Mouse (Mus musculus) limb, embryonic 12.5 days (tissue): ENCODE data around the gene Wdfy3. TPM values are rescaled to one million over a fixed set of nuclear protein-coding genes. Genes with fewer than 3 reads are reported as not detected.

Experiments used
- ATAC-seq: fragments of 200-750 bp; cut with Nextera tagmentation; 2 replicates; pipeline ENCODE4 v1.8.0; 2017; ENCODE audit warnings: low read depth, moderate TSS enrichment; ENCODE audit not compliant: insufficient number of reproducible peaks, insufficient read depth, low FRiP score, low TSS enrichment
- H3K27ac ChIP-seq: fragments of 300-500 bp; sonication (generic); 2 replicates; pipeline ENCODE4 v1.5.1; 2016; ENCODE audit warnings: mild to moderate bottlenecking, moderate library complexity
- H3K27me3 ChIP-seq: fragments of 300-500 bp; sonication (generic); 2 replicates; pipeline ENCODE4 v1.6.1; 2016; ENCODE audit warnings: mild to moderate bottlenecking, moderate library complexity
- H3K36me3 ChIP-seq: fragments of 300-500 bp; sonication (generic); 2 replicates; pipeline ENCODE4 v1.6.1; 2016; ENCODE audit warnings: mild to moderate bottlenecking, moderate library complexity
- H3K4me1 ChIP-seq: fragments of 300-500 bp; sonication (generic); replicated peaks from 2 replicates; pipeline ENCODE4 v1.6.1; 2016
- H3K4me2 ChIP-seq: fragments of 300-500 bp; sonication (generic); 2 replicates; pipeline ENCODE4 v1.6.1; 2016; ENCODE audit warnings: mild to moderate bottlenecking, moderate library complexity
- H3K4me3 ChIP-seq: fragments of 300-500 bp; sonication (generic); replicated peaks from 2 replicates; pipeline ENCODE4 v1.5.1; 2016; ENCODE audit warnings: mild to moderate bottlenecking
- H3K9ac ChIP-seq: fragments of 300-500 bp; sonication (generic); replicated peaks from 2 replicates; pipeline ENCODE4 v1.6.1; 2016; ENCODE audit warnings: mild to moderate bottlenecking, moderate library complexity
- H3K9me3 ChIP-seq: fragments of 300-500 bp; sonication (generic); 2 replicates; pipeline ENCODE4 v1.6.1; 2016; ENCODE audit warnings: mild to moderate bottlenecking, moderate library complexity
- WGBS: fragments of 180-500 bp; shearing (Covaris S2); methylation state at CpG from one replicate; pipeline ENCODE4 v1.1.7; 2016; 5-methylcytosine and 5-hydroxymethylcytosine counted together
- polyA plus RNA-seq: library from polyadenylated mRNA; unstranded; fragments of >200 nt; fragmentation: Nextera tagmentation; extraction: Ambion mirVana; gene quantifications from 2 replicates; pipeline ENCODE4 v1.2.1, GENCODE M21; 2016

Gene Wdfy3
- polyA plus RNA-seq, 1 experiment from 2014 or later = 20.5 TPM

- H3K4me2 ChIP-seq = no peak overlapping the region
- no peak overlapping the region for H3K4me3 ChIP-seq
- WGBS = 81% methylated on average over 8 of the region's 8 CpGs
- no peak overlapping the region for H3K27ac ChIP-seq
- peaks cover 31% of the 10 kb centered on the region for H3K27me3 ChIP-seq
- ATAC-seq = no peak
- H3K9ac ChIP-seq = no peak overlapping the region
- H3K36me3 ChIP-seq = peaks cover 36% of the 10 kb centered on the region
- H3K9me3 ChIP-seq = no peaks in the 10 kb centered on the region
- H3K4me1 ChIP-seq = peaks cover 10% of the 10 kb centered on the region; the same call in 1 of the 2 replicates
These were observed 239.5 kb downstream of the Wdfy3 start for GRCm38 (mm10) chr5:101830180-101830579.

- Histone ChIP-seq H3K9ac (no peak overlapping the region), H3K4me2 (no peak overlapping the region), H3K27ac (no peak overlapping the region), H3K36me3 (peaks cover 26% of the 10 kb centered on the region), H3K4me3 (no peak overlapping the region), H3K27me3 (peaks cover 38% of the 10 kb centered on the region), H3K4me1 (peaks cover 10% of the 10 kb centered on the region; the same call in 1 of the 2 replicates), H3K9me3 (no peaks in the 10 kb centered on the region)
- no peak for ATAC-seq
- WGBS = 94% methylated on average over 3 of the region's 3 CpGs
These were observed 240.8 kb downstream of the Wdfy3 start for GRCm38 (mm10) chr5:101828932-101829331.

GRCm38 (mm10) chr5:101827477-101827876, 242.2 kb downstream of the Wdfy3 start:
- ATAC-seq = no peak
- no peak overlapping the region for H3K9ac ChIP-seq
- H3K36me3 ChIP-seq = peaks cover 15% of the 10 kb centered on the region; the same call in 1 of the 2 replicates
- no peak overlapping the region for H3K27ac ChIP-seq
- no peaks in the 10 kb centered on the region for H3K9me3 ChIP-seq
- no peak overlapping the region for H3K4me2 ChIP-seq
- 30% methylated on average over 12 of the region's 12 CpGs for WGBS
- peaks cover 11% of the 10 kb centered on the region for H3K4me1 ChIP-seq
- H3K27me3 ChIP-seq = peaks cover 51% of the 10 kb centered on the region
- H3K4me3 ChIP-seq = no peak overlapping the region

- WGBS = 7% methylated on average over 15 of the region's 15 CpGs
- ATAC-seq = no peak
- H3K4me3 ChIP-seq = no peak overlapping the region
These were observed 243.2 kb downstream of the Wdfy3 start for GRCm38 (mm10) chr5:101826531-101826970.

GRCm38 (mm10) chr5:101825111-101825911, 244.4 kb downstream of the Wdfy3 start:
- no peak overlapping the region for H3K27ac ChIP-seq

More at GRCm38 (mm10) chr5:101826531-101826970, 243.2 kb downstream of the Wdfy3 start:
- no peak overlapping the region for H3K27ac ChIP-seq
- peaks cover 59% of the 10 kb centered on the region for H3K27me3 ChIP-seq
- peaks cover 6% of the 10 kb centered on the region; the same call in 1 of the 2 replicates for H3K36me3 ChIP-seq
- H3K9ac ChIP-seq = no peak overlapping the region
- no peaks in the 10 kb centered on the region for H3K9me3 ChIP-seq
- H3K4me1 ChIP-seq = peaks cover 16% of the 10 kb centered on the region
- H3K4me2 ChIP-seq = peak overlapping the region; percentile 43

GRCm38 (mm10) chr5:101822311-101822670, 247.4 kb downstream of the Wdfy3 start:
- no peak overlapping the region for H3K27ac ChIP-seq
- H3K4me1 ChIP-seq = peaks cover 29% of the 10 kb centered on the region
- ATAC-seq = no peak
- WGBS = 40% methylated on average over 6 of the region's 6 CpGs
- H3K9ac ChIP-seq = no peak overlapping the region
- no peaks in the 10 kb centered on the region for H3K9me3 ChIP-seq
- H3K4me3 ChIP-seq = no peak overlapping the region
- no peak overlapping the region for H3K4me2 ChIP-seq
- H3K27me3 ChIP-seq = peaks cover 73% of the 10 kb centered on the region
- H3K36me3 ChIP-seq = no peaks in the 10 kb centered on the region

More at GRCm38 (mm10) chr5:101825111-101825911, 244.4 kb downstream of the Wdfy3 start:
- no peaks in the 10 kb centered on the region for H3K36me3 ChIP-seq
- peaks cover 69% of the 10 kb centered on the region for H3K27me3 ChIP-seq
- no peaks in the 10 kb centered on the region for H3K9me3 ChIP-seq
- H3K4me2 ChIP-seq = no peak overlapping the region
- no peak for ATAC-seq
- no peak overlapping the region for H3K9ac ChIP-seq
- H3K4me1 ChIP-seq = peaks cover 21% of the 10 kb centered on the region
- 35% methylated on average over 13 of the region's 13 CpGs for WGBS
- H3K4me3 ChIP-seq = no peak overlapping the region

- Histone ChIP-seq H3K4me3 (no peak overlapping the region), H3K27me3 (peaks cover 73% of the 10 kb centered on the region), H3K27ac (no peak overlapping the region), H3K4me1 (peaks cover 27% of the 10 kb centered on the region), H3K9ac (no peak overlapping the region), H3K36me3 (no peaks in the 10 kb centered on the region), H3K9me3 (no peaks in the 10 kb centered on the region), H3K4me2 (no peak overlapping the region)
- ATAC-seq = no peak
- WGBS = 62% methylated on average over 17 of the region's 17 CpGs
These were observed 248.0 kb downstream of the Wdfy3 start for GRCm38 (mm10) chr5:101821491-101822310.

- no peaks in the 10 kb centered on the region for H3K36me3 ChIP-seq
- no peak for ATAC-seq
- 69% methylated on average over 8 of the region's 8 CpGs for WGBS
- peaks cover 73% of the 10 kb centered on the region for H3K27me3 ChIP-seq
- no peak overlapping the region for H3K9ac ChIP-seq
- H3K4me2 ChIP-seq = no peak overlapping the region
- no peaks in the 10 kb centered on the region for H3K9me3 ChIP-seq
- no peak overlapping the region for H3K4me3 ChIP-seq
- H3K27ac ChIP-seq = no peak overlapping the region
- peaks cover 23% of the 10 kb centered on the region for H3K4me1 ChIP-seq
These were observed 248.7 kb downstream of the Wdfy3 start for GRCm38 (mm10) chr5:101821052-101821451.

- Histone ChIP-seq H3K4me1 (peaks cover 18% of the 10 kb centered on the region), H3K9ac (no peak overlapping the region), H3K4me2 (no peak overlapping the region), H3K27me3 (peaks cover 73% of the 10 kb centered on the region), H3K4me3 (no peak overlapping the region), H3K27ac (no peak overlapping the region), H3K36me3 (no peaks in the 10 kb centered on the region), H3K9me3 (no peaks in the 10 kb centered on the region)
- WGBS = 14% methylated on average over 7 of the region's 7 CpGs
- no peak for ATAC-seq
These were observed 249.9 kb downstream of the Wdfy3 start for GRCm38 (mm10) chr5:101819844-101820243.

GRCm38 (mm10) chr5:101819216-101819615, 250.5 kb downstream of the Wdfy3 start:
- no peak for ATAC-seq
- H3K4me2 ChIP-seq = no peak overlapping the region
- H3K9ac ChIP-seq = no peak overlapping the region
- no peaks in the 10 kb centered on the region for H3K36me3 ChIP-seq
- peaks cover 18% of the 10 kb centered on the region for H3K4me1 ChIP-seq
- peaks cover 75% of the 10 kb centered on the region for H3K27me3 ChIP-seq
- no peak overlapping the region for H3K4me3 ChIP-seq
- H3K27ac ChIP-seq = no peak overlapping the region
- WGBS = 53% methylated on average over 10 of the region's 10 CpGs
- no peaks in the 10 kb centered on the region for H3K9me3 ChIP-seq

GRCm38 (mm10) chr5:101816822-101817221, 252.9 kb downstream of the Wdfy3 start:
- Histone ChIP-seq H3K9me3 (no peaks in the 10 kb centered on the region), H3K9ac (no peak overlapping the region), H3K4me1 (peaks cover 13% of the 10 kb centered on the region), H3K4me3 (no peak overlapping the region), H3K36me3 (no peaks in the 10 kb centered on the region), H3K4me2 (no peak overlapping the region), H3K27me3 (peaks cover 68% of the 10 kb centered on the region), H3K27ac (no peak overlapping the region)
- 64% methylated on average over 7 of the region's 7 CpGs for WGBS
- ATAC-seq = no peak
